Mouse (Mus musculus) bone marrow macrophage, adult 2 months (primary cell): ENCODE results near the gene Ssbp1.

Source experiments
- CTCF ChIP-seq: IDR thresholded peaks from 2 replicates; pipeline ENCODE4 v1.5.1; 2012; ENCODE audit warnings: low read depth, mild to moderate bottlenecking, low read length, moderate library complexity
- POLR2A ChIP-seq: IDR thresholded peaks from 2 replicates; pipeline ENCODE4 v1.6.1; 2012; ENCODE audit warnings: mild to moderate bottlenecking, low read depth, low read length, borderline replicate concordance

- TF ChIP-seq CTCF (no peak), POLR2A (no peak)
Measured at GRCm38 (mm10) chr6:40439731-40440130, 31.4 kb upstream of the Ssbp1 start.
